Mouse (Mus musculus): ENCODE data around the gene Pla2g4d. TPM values are rescaled to one million over a fixed set of nuclear protein-coding genes. Genes with fewer than 3 reads are reported as not detected.

Pla2g4d gene
- polyA plus RNA-seq, 2 experiments, result 0.05 to 0.08 TPM

GRCm38 (mm10) chr2:120312276-120312825 is 23.4 kb upstream of the Pla2g4d start:
- no peak for TF ChIP-seq POLR2A (IDR thresholded peaks at IDR 0.05; ENCODE audit: borderline replicate concordance, extremely low read depth, insufficient read depth, insufficient read length)

GRCm38 (mm10) chr2:120304113-120304512 is 15.1 kb upstream of the Pla2g4d start:
- H3K4me2 ChIP-seq (replicated peaks; ENCODE audit: low read depth, low read length, severe bottlenecking), result no peak overlapping the region
- 9% methylated on average over 3 of the region's 3 CpGs for WGBS
- DNase-seq (ENCODE audit: low spot score) (no peak), ATAC-seq (ENCODE audit: low FRiP score, low read depth) (no peak)
- H3K9me3 ChIP-seq (ENCODE audit: control insufficient read depth, low read length), result no peaks in the 10 kb centered on the region
- H3K27ac ChIP-seq (replicated peaks; ENCODE audit: low read depth, low read length), result no peak overlapping the region
- 0 out of 2 replicates have a peak, but pooled peaks cover 2% of the 10 kb centered on the region for H3K4me1 ChIP-seq (ENCODE audit: control insufficient read depth, insufficient read depth, low read length)
- TF ChIP-seq POLR2A (IDR thresholded peaks at IDR 0.05; ENCODE audit: borderline replicate concordance, extremely low read depth, insufficient read depth, insufficient read length), result no peak
- no peaks in the 10 kb centered on the region for H3K36me3 ChIP-seq (ENCODE audit: control insufficient read depth, insufficient read depth, low read length)
- H3K9ac ChIP-seq (ENCODE audit: low read depth, low read length, severe bottlenecking), result no peak overlapping the region
- H3K27me3 ChIP-seq (ENCODE audit: control insufficient read depth, insufficient read depth, low read length), result no peaks in the 10 kb centered on the region
- no peak overlapping the region for H3K4me3 ChIP-seq (replicated peaks; ENCODE audit: low read length)

More at GRCm38 (mm10) chr2:120312276-120312825, 23.4 kb upstream of the Pla2g4d start:
- ATAC-seq (ENCODE audit: low FRiP score, low read depth) (no peak), DNase-seq (ENCODE audit: low spot score) (no peak)
- no peaks in the 10 kb centered on the region for H3K9me3 ChIP-seq (ENCODE audit: control insufficient read depth, low read length)
- H3K27me3 ChIP-seq (ENCODE audit: control insufficient read depth, insufficient read depth, low read length), result no peaks in the 10 kb centered on the region
- H3K27ac ChIP-seq (replicated peaks; ENCODE audit: low read depth, low read length), result no peak overlapping the region
- peaks cover 14% of the 10 kb centered on the region for H3K36me3 ChIP-seq (ENCODE audit: control insufficient read depth, insufficient read depth, low read length)
- H3K4me3 ChIP-seq (replicated peaks; ENCODE audit: low read length), result no peak overlapping the region
- no peak overlapping the region for H3K9ac ChIP-seq (ENCODE audit: low read depth, low read length, severe bottlenecking)
- WGBS, result 83% methylated on average over 7 of the region's 7 CpGs
- H3K4me1 ChIP-seq (ENCODE audit: control insufficient read depth, insufficient read depth, low read length), result no peaks in the 10 kb centered on the region
- no peak overlapping the region for H3K4me2 ChIP-seq (replicated peaks; ENCODE audit: low read depth, low read length, severe bottlenecking)

DNA sequence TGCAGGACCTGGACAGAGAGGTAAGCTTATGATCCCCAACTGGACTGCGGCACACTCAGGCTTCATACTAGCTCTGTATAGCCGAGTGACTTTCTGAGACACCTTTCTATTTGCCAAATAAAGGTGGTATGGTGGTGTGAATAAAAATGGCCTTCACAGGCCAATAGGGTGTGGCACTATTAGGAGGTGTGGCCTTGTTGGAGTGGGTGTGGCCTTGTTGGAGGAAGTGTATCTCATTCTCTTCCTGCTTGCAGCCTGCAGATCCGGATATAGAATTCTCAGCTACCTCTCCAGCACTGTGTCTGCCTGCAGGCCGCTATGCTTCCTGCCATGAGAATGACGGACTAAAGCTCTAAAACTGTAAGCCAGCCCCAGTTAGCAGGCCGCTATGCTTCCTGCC is 12.1 kb upstream of the Pla2g4d start:
- DNase-seq (ENCODE audit: low spot score) (no peak), ATAC-seq (ENCODE audit: low FRiP score, low read depth) (no peak)
- no peak overlapping the region for H3K9ac ChIP-seq (ENCODE audit: low read depth, low read length, severe bottlenecking)
- no peak overlapping the region for H3K4me2 ChIP-seq (replicated peaks; ENCODE audit: low read depth, low read length, severe bottlenecking)
- H3K27ac ChIP-seq (replicated peaks; ENCODE audit: low read depth, low read length), result no peak overlapping the region
- 0 out of 2 replicates have a peak, but pooled peaks cover 2% of the 10 kb centered on the region for H3K4me1 ChIP-seq (ENCODE audit: control insufficient read depth, insufficient read depth, low read length)
- no peak overlapping the region for H3K4me3 ChIP-seq (replicated peaks; ENCODE audit: low read length)
- no peak for TF ChIP-seq POLR2A (IDR thresholded peaks at IDR 0.05; ENCODE audit: borderline replicate concordance, extremely low read depth, insufficient read depth, insufficient read length)
- no peaks in the 10 kb centered on the region for H3K27me3 ChIP-seq (ENCODE audit: control insufficient read depth, insufficient read depth, low read length)
- 90% methylated on average over 6 of the region's 6 CpGs for WGBS
- no peaks in the 10 kb centered on the region for H3K36me3 ChIP-seq (ENCODE audit: control insufficient read depth, insufficient read depth, low read length)
- no peaks in the 10 kb centered on the region for H3K9me3 ChIP-seq (ENCODE audit: control insufficient read depth, low read length)

DNA sequence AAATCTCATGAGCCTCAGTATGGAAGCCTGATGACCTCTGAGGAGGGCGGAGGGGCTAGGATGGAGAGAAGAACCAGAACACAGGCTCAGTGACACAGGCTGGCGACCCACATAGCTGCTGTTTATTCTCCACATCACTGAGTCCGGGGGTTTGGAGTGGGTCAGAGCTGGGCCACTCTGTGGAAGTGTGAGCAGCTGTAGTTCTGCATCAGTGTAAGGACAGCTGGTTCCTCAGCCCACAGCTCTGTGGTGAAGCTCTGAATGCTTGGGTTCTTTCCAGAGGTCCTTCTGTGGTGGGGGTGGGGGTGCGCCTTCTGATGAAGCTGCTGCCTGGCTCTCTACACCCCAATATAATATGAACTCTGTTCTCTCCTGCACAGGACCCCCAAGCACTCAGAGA is 10.9 kb upstream of the Pla2g4d start:
- Histone ChIP-seq H3K9ac (ENCODE audit: low read depth, low read length, severe bottlenecking) (no peak overlapping the region), H3K36me3 (ENCODE audit: control insufficient read depth, insufficient read depth, low read length) (no peaks in the 10 kb centered on the region), H3K4me3 (replicated peaks; ENCODE audit: low read length) (no peak overlapping the region), H3K4me2 (replicated peaks; ENCODE audit: low read depth, low read length, severe bottlenecking) (no peak overlapping the region), H3K27me3 (ENCODE audit: control insufficient read depth, insufficient read depth, low read length) (no peaks in the 10 kb centered on the region), H3K9me3 (ENCODE audit: control insufficient read depth, low read length) (no peaks in the 10 kb centered on the region), H3K27ac (replicated peaks; ENCODE audit: low read depth, low read length) (no peak overlapping the region), H3K4me1 (ENCODE audit: control insufficient read depth, insufficient read depth, low read length) (0 out of 2 replicates have a peak, but pooled peaks cover 2% of the 10 kb centered on the region)
- WGBS, result 75% methylated on average over 4 of the region's 4 CpGs
- DNase-seq (ENCODE audit: low spot score) (no peak), ATAC-seq (ENCODE audit: low FRiP score, low read depth) (no peak)
- no peak for TF ChIP-seq POLR2A (IDR thresholded peaks at IDR 0.05; ENCODE audit: borderline replicate concordance, extremely low read depth, insufficient read depth, insufficient read length)

DNA sequence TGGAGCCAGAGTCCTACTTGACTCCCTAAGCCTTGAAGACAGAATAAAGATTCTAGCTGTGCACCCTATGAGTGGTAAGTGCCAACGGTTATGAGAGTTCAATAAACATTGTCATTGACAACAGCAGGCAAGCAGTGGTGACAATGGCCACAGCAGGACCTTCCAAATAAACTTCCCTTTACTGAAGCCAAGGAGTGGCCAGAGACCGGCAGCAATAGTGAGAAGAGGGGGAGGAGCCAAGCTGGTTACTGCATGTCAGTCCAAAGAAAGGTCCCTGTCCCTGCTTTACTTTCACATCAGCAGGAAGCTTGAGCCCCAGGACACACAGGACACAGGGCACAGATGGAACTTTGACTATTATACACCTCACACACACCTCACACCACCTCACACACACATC is 7.2 kb upstream of the Pla2g4d start:
- no peaks in the 10 kb centered on the region for H3K9me3 ChIP-seq (ENCODE audit: control insufficient read depth, low read length)
- no peak overlapping the region for H3K9ac ChIP-seq (ENCODE audit: low read depth, low read length, severe bottlenecking)
- H3K4me3 ChIP-seq (replicated peaks; ENCODE audit: low read length), result no peak overlapping the region
- DNase-seq (ENCODE audit: low spot score), result no peak
- no peaks in the 10 kb centered on the region for H3K36me3 ChIP-seq (ENCODE audit: control insufficient read depth, insufficient read depth, low read length)
- no peak overlapping the region for H3K27ac ChIP-seq (replicated peaks; ENCODE audit: low read depth, low read length)
- no peak overlapping the region for H3K4me2 ChIP-seq (replicated peaks; ENCODE audit: low read depth, low read length, severe bottlenecking)
- no peaks in the 10 kb centered on the region for H3K4me1 ChIP-seq (ENCODE audit: control insufficient read depth, insufficient read depth, low read length)
- 16% methylated on average over 2 of the region's 2 CpGs for WGBS
- no peak for TF ChIP-seq POLR2A (IDR thresholded peaks at IDR 0.05; ENCODE audit: borderline replicate concordance, extremely low read depth, insufficient read depth, insufficient read length)
- H3K27me3 ChIP-seq (ENCODE audit: control insufficient read depth, insufficient read depth, low read length), result no peaks in the 10 kb centered on the region
- no peak for ATAC-seq (ENCODE audit: low FRiP score, low read depth)

Measured in limb, embryonic 14.5 days (tissue).